10 mouse cellular contexts compared by ENCODE assay signal in genomic region chr16:87319541-87320251, GRCm38 (mm10). TPM values are rescaled to one million over a fixed set of nuclear protein-coding genes. Genes with fewer than 3 reads are reported as not detected.
A peak's percentile ranks its signal among the peaks of the same experiment; 100 is the strongest.
DNase-seq lines count a peak whose midpoint lies in the region; ATAC-seq and TF ChIP-seq lines count a peak whose summit lies in the region.
"Had no signal": no experiment of that assay in that cellular context is flagged by ENCODE, and none has a peak within 500 bp of the region (broad histone marks: within the 10 kb centered on the region; RNA-seq: fewer than 3 reads in every experiment).

No protein-coding gene starts in this region.

- H3K9ac ChIP-seq in embryonic facial prominence, embryonic 13.5 days, result no peak overlapping the region
- H3K9ac ChIP-seq in hindbrain, embryonic 12.5 days, result no peak overlapping the region
- no peak overlapping the region for H3K9ac ChIP-seq in liver, embryonic 11.5 days (ENCODE audit: low read depth, low read length)
- H3K9ac ChIP-seq: heart, embryonic 15.5 days; liver, embryonic 14.5 days had no signal

- no peak for TF ChIP-seq POLR2A in brain, embryonic 14.5 days (IDR thresholded peaks at IDR 0.05; ENCODE audit: borderline replicate concordance, extremely low read depth, insufficient read depth, insufficient read length, poor library complexity, severe bottlenecking)

- H3K4me1 ChIP-seq in embryonic facial prominence, embryonic 13.5 days, result peaks cover 18% of the 10 kb centered on the region
- H3K4me1 ChIP-seq in hindbrain, embryonic 12.5 days, result peaks cover 14% of the 10 kb centered on the region
- H3K4me1 ChIP-seq in liver, embryonic 11.5 days (replicated peaks; ENCODE audit: control insufficient read depth, insufficient read depth, low read length), result no peaks in the 10 kb centered on the region
- H3K4me1 ChIP-seq: heart, embryonic 15.5 days had no signal

- no peaks in the 10 kb centered on the region for H3K9me3 ChIP-seq in embryonic facial prominence, embryonic 13.5 days
- H3K9me3 ChIP-seq in hindbrain, embryonic 12.5 days (replicated peaks), result no peaks in the 10 kb centered on the region
- H3K9me3 ChIP-seq in liver, embryonic 11.5 days (ENCODE audit: control insufficient read depth, low read length), result no peaks in the 10 kb centered on the region
- H3K9me3 ChIP-seq: heart, embryonic 15.5 days had no signal

- peak; percentile 83 for DNase-seq in brain, embryonic 14.5 days (ENCODE audit: low read depth)
- peak; percentile 62 for DNase-seq in lung, postnatal 25 days (ENCODE audit: low spot score)
- no peak for DNase-seq in liver, embryonic 11.5 days (ENCODE audit: low spot score)
- no peak for DNase-seq in frontal cortex, adult 2 months (ENCODE audit: extremely low spot score in 1 of 2, low spot score in 1 of 2)
- no peak for DNase-seq in layer of hippocampus, postnatal 25 days (ENCODE audit: extremely low spot score in 1 of 2, low spot score in 1 of 2)

- no peak for ATAC-seq in embryonic facial prominence, embryonic 13.5 days (ENCODE audit: insufficient number of reproducible peaks, insufficient read depth, low FRiP score, low TSS enrichment, low read depth)
- ATAC-seq in hindbrain, embryonic 12.5 days (ENCODE audit: low FRiP score), result peak; percentile 46
- ATAC-seq in liver, embryonic 11.5 days (replicated peaks; ENCODE audit: low FRiP score), result no peak
- ATAC-seq: Patski had no signal

- no peak for TF ChIP-seq CTCF in brain, embryonic 14.5 days (IDR thresholded peaks at IDR 0.05; ENCODE audit: borderline replicate concordance, extremely low read depth, insufficient read depth, insufficient read length)

- H3K36me3 ChIP-seq in embryonic facial prominence, embryonic 13.5 days, result no peaks in the 10 kb centered on the region
- no peaks in the 10 kb centered on the region for H3K36me3 ChIP-seq in hindbrain, embryonic 12.5 days
- no peaks in the 10 kb centered on the region for H3K36me3 ChIP-seq in liver, embryonic 11.5 days (ENCODE audit: control insufficient read depth, insufficient read depth, low read length)
- H3K36me3 ChIP-seq: heart, embryonic 15.5 days had no signal

- peak overlapping the region; percentile 18; the same call in 1 of the 2 replicates for H3K27ac ChIP-seq in embryonic facial prominence, embryonic 13.5 days
- H3K27ac ChIP-seq in hindbrain, embryonic 12.5 days, result no peak overlapping the region
- no peak overlapping the region for H3K27ac ChIP-seq in liver, embryonic 11.5 days (ENCODE audit: low read depth, low read length)
- H3K27ac ChIP-seq: heart, embryonic 15.5 days; liver, embryonic 14.5 days had no signal

- 36% methylated on average over 5 of the region's 5 CpGs for WGBS in embryonic facial prominence, embryonic 13.5 days
- WGBS in hindbrain, embryonic 12.5 days, result 64% methylated on average over 5 of the region's 5 CpGs
- WGBS in liver, embryonic 11.5 days, result 69% methylated on average over 5 of the region's 5 CpGs

- no peak overlapping the region for H3K4me3 ChIP-seq in embryonic facial prominence, embryonic 13.5 days
- no peak overlapping the region for H3K4me3 ChIP-seq in hindbrain, embryonic 12.5 days
- H3K4me3 ChIP-seq in liver, embryonic 11.5 days (ENCODE audit: low read depth, low read length), result no peak overlapping the region
- H3K4me3 ChIP-seq: heart, embryonic 15.5 days had no signal

- H3K4me2 ChIP-seq in embryonic facial prominence, embryonic 13.5 days, result no peak overlapping the region
- no peak overlapping the region for H3K4me2 ChIP-seq in hindbrain, embryonic 12.5 days (replicated peaks)
- H3K4me2 ChIP-seq in liver, embryonic 11.5 days, result no peak overlapping the region
- H3K4me2 ChIP-seq: heart, embryonic 15.5 days had no signal

- no peaks in the 10 kb centered on the region for H3K27me3 ChIP-seq in embryonic facial prominence, embryonic 13.5 days
- H3K27me3 ChIP-seq in hindbrain, embryonic 12.5 days, result no peaks in the 10 kb centered on the region
- no peaks in the 10 kb centered on the region for H3K27me3 ChIP-seq in liver, embryonic 11.5 days (replicated peaks; ENCODE audit: control insufficient read depth, insufficient read depth, low read length)
- H3K27me3 ChIP-seq: heart, embryonic 15.5 days; Patski had no signal

RNA-seq across cellular contexts. Expression of gene N6amt1, which starts 34.3 kb away (rescaled TPM):
- polyA plus RNA-seq in brain, embryonic 14.5 days (2012; rRNA removed), result 15.8 and 17.7 TPM in 2 replicates
- polyA plus RNA-seq in embryonic facial prominence, embryonic 13.5 days (2015; fragmentation: Nextera tagmentation; extraction: Ambion mirVana), result 27.1 and 30.2 TPM in 2 replicates
- 17.4 and 19.9 TPM in 2 replicates for polyA plus RNA-seq in hindbrain, embryonic 12.5 days (2016; fragmentation: Nextera tagmentation; extraction: Ambion mirVana)
- 15.3 and 19.5 TPM in 2 replicates for polyA plus RNA-seq in liver, embryonic 11.5 days (2014; fragmentation: Nextera tagmentation; extraction: Ambion mirVana)
- 18.1 and 22.9 TPM in 2 replicates for polyA plus RNA-seq in frontal cortex, adult 2 months (2012; rRNA removed)
- 10 to 100 TPM; 17.1 to 20.5 TPM for total RNA-seq in layer of hippocampus, postnatal 25 days (2021)

Comparison
In these comparisons a context has a peak if more than half of its experiments do, and no peak if none do; other contexts are left out.
1. DNase-seq: peak in brain, embryonic 14.5 days (single experiment) and lung, postnatal 25 days (single experiment); none in liver, embryonic 11.5 days (single experiment), frontal cortex, adult 2 months (0 of 2) and layer of hippocampus, postnatal 25 days (0 of 2).